Mouse (Mus musculus) frontal cortex, postnatal 36 days (tissue): ENCODE measurements around the gene Ust.
"Not testable (repeated sequence)": the region's sequence is repeated elsewhere in the genome, so short reads cannot be mapped to it uniquely, and the experiment has no call there.

Source experiments
- DNase-seq, 2 experiments: peaks; one replicate each; pipeline ENCODE4 v3.0.0; 2022; ENCODE audit warnings: low spot score in 2 of 2

Ust gene

DNA sequence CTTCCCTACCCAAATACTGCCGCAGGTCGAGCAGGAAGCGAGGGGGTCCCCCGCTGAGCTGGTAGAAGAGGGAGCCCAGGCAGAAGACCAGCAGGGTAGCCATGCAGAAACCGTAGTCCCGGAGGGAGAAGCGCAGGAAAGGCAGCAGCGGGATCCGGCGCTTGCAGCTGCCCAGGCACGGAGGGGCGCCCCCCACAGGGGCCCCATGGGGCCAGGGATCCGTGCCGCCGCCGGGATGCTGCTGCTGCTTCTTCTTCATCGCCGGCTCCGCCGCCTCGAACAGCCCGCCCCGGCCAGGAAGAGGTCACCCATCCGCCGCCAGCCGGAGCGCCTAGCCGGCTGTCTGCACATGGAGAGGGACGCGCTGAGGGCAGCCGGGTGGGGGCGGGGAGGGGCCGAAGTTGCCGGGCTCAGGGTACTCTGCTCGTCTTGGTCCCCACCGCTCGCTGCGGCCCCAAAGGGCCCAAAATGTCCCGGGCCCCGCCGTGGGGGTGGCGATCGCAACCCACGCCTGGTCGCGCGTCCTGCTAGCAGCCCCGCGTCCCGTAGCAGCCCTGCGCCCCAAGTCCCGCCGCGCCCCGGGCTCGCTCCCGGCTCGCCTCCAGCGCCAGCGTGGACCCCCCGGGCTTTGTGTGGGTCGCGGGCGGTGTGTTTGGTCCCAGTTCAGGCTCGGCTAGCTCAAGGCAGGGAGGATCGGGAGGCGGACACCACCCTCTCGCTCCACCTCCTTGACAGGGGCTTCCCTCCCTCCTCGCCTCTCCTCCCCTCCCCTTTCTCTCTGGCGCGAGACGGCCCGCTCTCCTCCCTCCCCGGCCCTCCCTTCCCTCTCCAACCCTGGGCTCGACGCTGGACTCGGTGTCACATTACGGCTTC lies at the start of gene Ust:
Ust (minus strand) TSS at position 685 of the 873 bp plus-strand sequence.
- DNase-seq: peak; percentile 56 to 63

DNA sequence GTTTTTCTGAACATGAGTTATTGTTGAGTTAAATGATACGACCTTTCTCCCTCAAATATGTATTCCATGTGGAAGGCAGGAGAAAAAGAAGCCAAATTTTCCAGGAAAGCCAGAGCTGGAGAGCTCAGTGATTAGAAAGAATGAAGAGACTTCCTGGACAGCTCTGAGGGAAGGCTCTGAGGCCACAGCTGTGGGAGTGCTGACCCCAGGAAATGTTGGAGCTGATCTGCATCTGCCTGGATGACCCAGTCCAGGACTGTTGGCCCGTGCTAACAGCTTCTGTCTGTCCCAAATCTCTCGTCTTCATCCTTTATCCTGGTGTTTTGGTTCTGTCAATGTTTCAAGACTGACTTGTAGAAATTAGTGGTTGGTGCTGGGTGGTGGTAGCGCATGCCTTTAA lies 42.7 kb upstream of the Ust start:
- DNase-seq: no peak

DNA sequence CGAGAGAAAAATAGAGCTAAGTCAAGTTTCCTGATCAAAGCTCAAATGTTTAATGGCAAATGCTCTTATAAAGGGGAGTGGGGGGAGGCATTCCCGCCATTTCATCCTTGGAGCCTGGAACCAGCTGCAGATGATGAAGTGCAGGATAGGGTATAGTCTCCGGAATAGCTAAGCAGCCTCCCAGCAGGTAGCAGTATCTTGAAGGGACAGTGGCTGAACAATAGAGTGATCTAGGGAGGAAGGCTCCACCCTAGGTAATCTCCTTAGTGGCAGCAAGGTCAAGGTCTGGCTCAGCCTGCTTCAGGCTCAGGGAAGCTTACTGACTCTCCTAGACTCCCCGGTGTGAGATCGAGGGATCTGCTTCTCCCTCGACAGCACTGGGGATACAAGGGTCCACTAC lies 40.9 kb upstream of the Ust start:
- DNase-seq: not testable (repeated sequence)

DNA sequence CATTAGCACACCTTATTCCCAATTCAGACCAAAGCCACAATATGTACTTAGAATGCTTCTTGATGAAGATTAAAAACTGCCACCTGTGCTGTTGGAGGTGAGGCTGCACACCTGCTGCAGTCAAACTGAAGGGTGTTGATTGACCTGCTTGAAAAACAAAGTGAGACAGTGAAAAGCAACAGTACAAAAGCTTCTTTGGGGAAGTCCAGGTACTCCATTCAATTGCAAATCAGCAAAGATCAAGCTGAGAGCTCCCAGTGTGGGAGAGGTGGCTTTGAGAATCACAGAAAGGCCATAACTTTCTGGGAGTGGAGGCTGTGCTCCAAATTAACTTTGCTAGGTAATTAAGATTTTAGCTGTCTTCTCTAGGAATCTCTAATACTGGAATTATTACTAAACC lies 33.6 kb upstream of the Ust start:
- DNase-seq: not testable (repeated sequence)

DNA sequence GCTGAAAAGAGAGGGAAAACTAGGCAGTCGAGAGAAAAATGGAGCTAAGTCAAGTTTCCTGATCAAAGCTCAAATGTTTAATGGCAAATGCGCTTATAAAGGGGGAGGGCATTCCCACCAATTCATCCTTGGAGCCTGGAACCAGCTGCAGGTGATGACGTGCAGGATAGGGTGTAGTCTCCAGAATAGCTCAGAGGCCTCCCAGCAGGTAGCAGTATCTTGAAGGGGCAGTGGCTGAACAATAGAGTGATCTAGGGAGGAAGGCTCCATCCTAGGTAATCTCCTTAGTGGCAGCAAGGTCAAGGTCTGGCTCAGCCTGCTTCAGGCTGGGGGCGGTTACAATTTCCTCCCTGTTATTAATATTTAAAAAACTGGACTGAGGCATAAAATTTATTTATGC lies 33.0 kb upstream of the Ust start:
- DNase-seq: not testable (repeated sequence)

DNA sequence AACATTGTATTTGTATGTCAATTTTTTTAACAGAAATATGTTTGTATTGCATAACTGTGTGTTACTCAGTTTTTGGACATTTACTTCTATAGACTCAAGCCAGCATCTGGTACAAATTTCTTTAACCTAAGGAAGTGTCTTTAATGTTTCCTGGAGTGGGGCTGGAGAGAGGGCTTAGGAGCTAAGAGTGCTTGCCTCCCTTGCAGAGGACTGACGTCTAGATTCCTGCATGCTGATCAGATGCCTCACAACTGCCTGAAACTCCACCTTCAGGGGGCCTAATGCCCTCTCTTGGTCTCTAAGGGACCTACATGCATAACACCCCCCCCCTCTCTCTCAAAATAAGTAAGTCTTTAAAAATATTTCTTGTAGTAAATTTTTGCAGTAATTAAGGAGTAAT lies 22.9 kb upstream of the Ust start:
- DNase-seq: no peak

DNA sequence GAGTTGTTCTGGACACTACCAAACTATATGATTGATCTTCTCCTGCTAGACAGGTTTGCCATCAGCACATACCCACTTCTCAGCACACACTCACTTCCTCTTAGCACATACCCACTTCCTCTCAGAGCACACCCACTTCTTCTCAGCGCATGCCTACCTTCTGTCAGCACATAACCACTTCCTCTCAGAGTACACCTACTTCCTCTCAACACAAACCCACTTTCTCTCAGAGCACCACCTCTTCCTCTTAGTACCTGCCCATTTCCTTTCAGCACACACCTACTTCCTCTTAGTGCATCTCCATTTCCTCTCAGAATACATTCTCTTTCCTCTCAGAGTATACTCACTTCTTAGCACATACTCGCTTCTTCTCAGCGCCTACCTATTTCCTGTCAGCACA lies 16.8 kb upstream of the Ust start:
- no peak for DNase-seq

DNA sequence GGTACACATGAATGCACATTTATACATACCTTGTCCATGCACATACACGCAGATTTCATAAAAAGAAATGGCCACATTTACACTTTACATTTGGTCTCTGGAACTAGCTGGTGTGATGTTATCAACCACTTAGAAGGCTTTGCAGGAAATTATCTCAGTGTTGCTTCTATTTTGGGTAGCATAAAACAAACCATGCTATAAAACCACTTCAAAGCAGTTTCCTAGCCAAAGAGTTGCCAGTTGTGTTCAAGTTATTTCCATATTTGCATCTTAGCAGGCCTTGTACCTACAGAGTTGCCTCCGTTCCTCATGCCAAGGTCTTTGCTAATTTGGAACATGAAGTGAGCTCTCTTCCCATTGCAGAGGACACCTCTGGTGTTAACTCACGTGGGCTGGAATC lies 13.0 kb upstream of the Ust start:
- DNase-seq: no peak

DNA sequence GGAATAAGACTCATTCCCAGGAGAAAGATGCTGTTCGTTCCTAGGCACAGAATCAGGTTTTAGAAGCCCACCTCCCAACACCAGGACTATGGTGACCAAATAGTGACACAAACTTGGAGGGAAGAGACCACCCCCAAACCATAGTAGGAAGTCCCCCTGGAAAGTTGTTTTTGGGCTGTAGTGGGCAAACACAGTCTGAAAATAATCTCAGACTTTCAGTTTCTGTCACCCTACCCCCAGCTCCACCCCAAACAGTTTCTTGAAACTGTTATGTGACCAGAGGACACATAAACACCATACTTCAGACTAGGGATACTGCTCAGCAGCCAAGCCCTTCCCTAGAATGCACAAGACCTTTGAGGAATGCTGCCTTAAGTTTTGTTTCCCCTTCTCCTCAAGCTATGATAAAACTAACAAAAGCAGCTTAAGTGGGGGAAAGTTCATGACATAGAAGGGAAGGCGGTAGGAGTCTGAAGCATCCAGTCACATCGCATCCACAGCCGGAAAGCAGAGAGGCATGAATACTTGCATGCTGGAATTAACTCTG lies 12.0 kb upstream of the Ust start:
- no peak for DNase-seq

DNA sequence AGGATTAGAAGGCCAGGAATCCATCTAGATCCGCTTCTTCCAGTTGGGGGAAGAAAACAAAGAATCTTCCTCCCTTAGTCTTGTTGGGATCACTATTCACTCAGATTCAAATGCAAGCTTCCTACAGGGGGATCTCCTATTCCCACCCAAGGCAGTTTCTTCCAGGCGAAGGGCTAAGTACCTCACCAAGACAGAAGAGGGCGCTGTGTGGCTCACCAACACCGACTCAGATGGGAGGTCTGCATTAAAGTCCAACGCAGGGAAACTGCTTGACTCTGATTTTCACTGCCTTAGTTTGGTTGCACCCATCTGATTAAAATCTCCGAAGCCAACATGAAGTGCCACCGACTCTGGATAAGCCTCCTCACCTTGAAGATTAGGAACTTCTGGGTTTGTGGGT lies 10.5 kb upstream of the Ust start:
- no peak for DNase-seq

DNA sequence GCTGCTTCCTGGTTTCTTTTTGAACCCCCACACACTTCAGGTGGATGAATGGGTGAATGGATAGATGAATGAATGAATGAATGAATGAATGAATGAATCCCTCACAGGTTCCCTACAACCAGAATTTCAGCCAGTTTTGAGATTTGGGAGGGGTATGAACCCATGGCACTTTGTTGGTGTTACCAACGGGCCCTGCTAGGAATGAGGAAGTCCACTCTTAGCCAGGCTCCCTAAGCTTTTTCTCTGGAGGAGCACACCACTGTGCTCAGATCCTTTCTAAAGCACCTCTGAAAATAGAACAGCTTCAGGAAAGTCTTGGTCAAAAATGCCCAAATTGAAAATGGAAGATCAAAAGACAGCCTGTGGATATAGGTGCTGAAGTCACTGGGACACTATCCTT lies 6.7 kb upstream of the Ust start:
- no peak for DNase-seq

DNA sequence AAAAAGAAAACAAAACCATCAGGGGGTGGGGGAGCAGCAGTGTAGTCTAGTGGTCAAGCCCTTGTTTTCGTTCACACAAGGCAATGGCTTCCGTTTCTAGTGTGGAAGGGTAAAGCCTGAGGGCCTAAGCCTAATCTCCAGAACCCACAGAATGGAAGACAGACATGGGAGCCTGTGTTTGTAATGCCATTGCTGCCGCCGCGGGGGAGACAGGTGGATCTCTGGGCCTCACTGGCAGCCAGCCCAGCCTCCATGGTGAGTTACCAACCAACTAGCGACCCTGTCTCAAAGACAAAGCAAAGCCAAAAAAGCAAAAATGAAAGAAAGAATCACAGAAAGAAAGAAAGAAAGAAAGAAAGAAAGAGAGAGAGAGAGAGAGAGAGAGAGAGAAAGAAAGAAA lies 2.9 kb upstream of the Ust start:
- no peak for DNase-seq

DNA sequence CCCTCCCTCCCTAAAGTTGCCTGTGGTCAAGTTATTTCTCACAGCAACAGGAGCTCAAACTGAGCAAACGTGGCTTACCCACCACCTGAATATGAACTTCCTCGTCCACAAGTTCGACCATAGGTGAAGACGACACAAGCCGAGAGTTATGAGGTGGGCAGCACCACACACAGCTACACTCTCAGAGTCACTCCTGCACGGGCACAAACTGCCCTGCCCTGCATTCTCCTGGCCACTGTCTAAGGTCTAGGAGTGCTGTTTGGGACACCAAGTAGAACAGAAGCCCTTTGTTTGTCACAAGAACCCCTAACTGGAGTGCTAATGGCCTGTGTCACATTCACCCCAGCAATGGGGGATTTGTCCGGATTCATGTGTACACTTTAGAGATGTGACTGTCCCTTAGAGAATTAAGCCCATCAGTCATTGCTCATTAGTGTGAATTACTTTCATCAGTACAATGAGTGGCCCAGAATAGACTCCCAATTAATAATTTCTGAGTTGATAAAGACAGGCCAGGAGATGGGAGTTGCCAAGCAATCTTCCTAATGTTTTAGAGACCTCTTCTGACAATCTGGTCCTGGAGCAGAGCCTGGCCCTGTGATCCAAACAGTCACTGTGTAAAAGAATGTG lies 2.3 kb upstream of the Ust start:
- DNase-seq: no peak

DNA sequence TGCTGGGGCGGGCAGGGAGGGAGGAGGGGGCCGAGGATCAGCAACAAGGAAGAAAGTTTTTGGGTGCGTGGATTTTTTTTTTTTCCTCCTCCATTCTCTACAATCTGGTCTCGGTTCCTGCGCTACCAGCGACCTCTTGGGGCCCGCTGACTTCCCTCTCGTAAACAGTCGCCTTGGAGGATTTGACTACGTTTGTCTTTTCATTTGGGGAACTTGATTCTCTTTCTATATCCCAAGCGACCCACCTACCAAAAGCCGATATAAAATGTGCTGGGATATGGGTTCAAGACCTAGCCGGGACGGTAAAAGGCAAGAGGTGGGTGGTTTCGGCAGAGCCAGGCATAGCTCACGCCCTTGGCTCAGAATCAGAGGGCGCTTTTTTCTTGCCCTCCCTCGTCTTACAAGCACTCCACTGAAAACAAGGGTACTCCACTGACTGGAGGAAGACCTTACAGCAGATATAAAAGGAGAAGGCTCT lies 428 bp upstream of the Ust start:
- no peak for DNase-seq

DNA sequence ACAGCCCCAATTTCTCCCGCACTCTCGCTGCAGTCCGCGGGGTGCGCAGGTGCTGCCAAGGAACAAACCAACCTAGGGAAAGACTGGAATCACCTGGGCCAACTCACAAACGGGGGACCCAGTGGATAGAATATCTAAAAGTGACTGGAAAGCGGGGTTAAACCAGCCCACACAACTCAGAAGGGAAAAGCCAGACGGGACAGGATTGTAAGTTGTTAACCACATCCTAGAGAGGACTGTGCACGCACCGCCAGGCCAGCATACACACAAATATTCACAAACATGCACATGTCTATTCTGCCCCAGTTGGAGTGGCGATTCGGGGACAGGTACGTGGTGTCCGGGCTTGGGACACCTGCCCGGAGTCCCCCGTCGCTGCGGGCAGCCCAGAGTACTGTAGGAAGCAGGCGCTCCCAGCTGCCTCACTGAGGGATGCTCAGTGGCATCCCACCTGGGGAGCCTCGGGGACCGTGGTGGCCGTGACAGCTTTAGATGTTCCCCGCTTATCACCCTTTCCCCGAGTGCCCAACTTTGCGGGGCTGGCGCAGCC lies 959 bp downstream of the Ust start:
- peak in 1 of 2 experiments; percentile 13 for DNase-seq

DNA sequence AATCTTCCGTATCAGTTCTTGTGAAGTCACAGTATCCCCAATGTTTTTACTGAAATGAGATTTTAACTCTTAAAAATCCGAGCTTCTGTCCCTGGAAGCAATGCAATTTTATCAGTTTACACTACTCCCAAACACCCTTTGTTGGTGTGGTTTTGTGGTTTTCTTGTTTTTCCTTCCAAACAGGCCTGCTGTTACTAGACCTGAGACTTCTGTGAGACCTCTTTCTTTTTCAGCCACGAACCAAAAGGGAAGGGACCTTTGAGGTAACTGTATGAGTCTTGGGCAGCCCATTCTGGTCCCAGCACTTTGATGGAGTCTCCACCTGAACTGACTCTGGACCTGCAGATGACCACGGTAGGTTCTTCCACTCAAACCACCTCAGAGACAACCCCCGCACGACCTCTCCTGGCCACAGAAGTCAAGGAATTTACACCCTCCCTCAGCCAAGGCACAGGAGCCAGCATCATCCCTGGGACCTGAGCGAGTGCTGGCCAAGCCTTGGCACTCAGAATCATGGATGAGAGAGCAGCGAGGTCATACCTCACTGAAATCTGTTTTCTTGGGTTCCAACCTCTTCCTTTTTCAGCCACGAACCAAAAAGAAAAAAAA lies 1.6 kb downstream of the Ust start:
- no peak for DNase-seq

DNA sequence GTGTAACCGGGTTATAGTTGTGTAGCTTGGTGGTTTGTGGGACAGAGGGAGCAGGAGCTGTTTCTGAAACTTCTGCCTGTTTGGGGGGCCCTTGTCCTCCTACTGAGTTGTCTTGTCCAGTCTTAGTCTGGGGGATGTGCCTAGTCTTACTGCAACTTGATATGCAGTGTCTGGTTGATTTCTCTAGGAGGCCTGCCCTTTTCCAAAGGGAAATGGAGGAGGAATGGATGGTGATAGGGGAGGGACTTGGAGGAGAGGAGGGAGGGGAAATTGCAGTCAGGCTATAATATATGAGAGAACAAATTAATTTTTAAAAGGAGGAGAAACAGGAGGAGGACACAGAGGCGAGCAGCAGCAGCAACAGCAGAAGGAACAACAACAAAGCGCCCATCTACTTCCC lies 4.9 kb downstream of the Ust start:
- no peak for DNase-seq

DNA sequence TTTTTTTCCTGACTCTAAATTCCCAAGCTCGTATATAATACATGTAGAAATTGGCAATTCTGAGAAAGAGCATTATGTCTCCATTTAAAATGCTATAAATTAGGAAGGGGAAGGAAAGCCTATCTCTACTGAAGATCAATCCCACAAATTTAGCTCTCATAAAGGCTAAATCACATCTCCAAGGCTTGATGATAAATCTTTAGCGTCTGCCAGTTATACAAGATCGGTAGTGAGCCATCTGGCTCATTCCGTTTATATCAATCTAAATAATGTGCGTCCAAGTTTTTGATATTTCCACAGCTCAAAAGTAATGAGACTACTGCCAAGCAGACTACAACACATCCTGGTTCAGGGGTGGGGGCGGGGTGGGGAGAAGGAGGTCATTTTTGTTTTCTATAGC lies 6.4 kb downstream of the Ust start:
- no peak for DNase-seq

DNA sequence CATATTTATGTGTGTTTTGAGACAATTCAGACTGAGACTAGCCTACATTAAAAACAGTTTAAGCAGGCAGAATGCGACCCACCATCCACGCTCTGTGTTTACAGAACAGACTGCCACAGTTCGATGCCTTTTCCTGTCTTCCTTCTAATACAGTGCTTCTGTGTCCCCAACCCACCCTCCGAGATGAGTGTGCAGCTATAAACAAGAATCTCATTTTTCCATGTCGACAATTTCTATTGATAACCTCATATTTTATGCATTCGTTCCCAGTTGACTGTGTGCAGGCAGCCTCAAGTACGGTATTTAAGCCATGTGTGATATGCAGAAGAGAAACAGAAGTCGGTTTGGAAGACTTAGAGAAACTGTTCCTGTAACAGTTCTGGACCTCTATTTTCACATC lies 6.9 kb downstream of the Ust start:
- peak; percentile 13 to 40 for DNase-seq

DNA sequence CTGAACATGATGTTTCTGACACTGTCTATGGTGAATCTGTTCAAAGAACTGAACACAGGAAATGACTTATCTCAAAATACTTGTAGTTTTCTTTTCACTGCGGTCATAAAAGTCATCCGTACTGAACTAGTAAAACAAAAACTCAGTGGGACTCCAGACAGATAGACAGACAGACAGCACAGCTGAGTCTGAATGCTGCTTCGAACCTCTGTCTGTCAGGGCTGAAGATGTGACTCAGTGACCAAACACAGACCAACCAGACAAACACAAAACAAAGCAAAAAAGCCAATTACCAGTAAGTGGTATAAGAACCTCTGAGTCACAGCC lies 12.4 kb downstream of the Ust start:
- no peak for DNase-seq

DNA sequence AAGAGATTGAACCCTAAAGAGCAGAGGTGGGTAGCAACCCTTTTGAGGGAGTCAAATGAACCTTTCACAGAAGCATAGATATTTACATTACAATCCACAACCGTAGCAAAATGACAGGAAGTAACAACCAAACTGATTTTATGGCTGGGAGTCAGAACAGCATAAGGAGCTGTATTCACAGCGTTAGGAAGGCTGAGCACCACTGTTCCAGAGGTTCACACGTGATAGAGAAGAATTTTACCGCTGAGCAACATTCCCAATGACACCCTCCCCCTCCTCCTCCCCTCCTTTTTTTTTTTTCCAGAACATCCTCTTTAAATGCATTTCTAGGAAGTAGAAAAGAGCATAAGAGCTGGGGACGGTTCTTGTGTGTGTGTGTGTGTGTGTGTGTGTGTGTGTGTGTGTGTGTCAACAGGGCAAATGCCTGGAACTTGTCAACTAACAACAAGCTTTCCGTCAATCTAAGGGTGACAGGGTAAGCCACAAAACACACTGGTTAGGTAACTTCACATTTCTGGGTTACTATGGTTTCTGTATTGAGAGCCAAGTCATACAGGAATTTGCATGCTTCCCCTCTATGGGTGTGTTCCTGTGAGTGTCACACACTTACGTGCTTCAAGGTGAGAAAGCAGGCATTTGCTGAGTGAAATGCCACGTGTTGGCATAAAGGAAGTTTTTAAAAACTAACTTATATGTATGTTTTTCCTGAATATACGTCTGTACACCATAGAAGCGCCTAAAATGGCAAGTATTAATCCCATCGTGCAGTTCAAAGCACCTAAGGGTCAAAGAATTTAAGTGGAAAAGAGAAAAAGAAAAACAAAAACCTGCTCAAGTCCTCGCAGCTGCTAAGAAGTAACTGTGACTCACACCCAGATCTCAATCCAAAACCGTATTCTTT lies 13.0 kb downstream of the Ust start:
- DNase-seq: no peak
